8 mouse cellular contexts compared by ENCODE assay signal in genomic region chr4:40267681-40268080, GRCm38 (mm10). TPM values are rescaled to one million over a fixed set of nuclear protein-coding genes. Genes with fewer than 3 reads are reported as not detected.
DNase-seq lines count a peak whose midpoint lies in the region; ATAC-seq and TF ChIP-seq lines count a peak whose summit lies in the region.

No protein-coding gene starts in this region.

- H3K4me2 ChIP-seq in forebrain, embryonic 15.5 days (replicated peaks), result peak overlapping the region; percentile 82
- peak overlapping the region; percentile 94 for H3K4me2 ChIP-seq in midbrain, embryonic 14.5 days (ENCODE audit: low read length)

- no peaks in the 10 kb centered on the region for H3K4me1 ChIP-seq in ES-Bruce4 (ENCODE audit: control insufficient read depth, insufficient read depth, low read length)
- H3K4me1 ChIP-seq in forebrain, embryonic 15.5 days, result peaks cover 32% of the 10 kb centered on the region
- peaks cover 14% of the 10 kb centered on the region for H3K4me1 ChIP-seq in midbrain, embryonic 14.5 days (ENCODE audit: control insufficient read depth, insufficient read depth, low read length)

- H3K27ac ChIP-seq in ES-Bruce4 (ENCODE audit: insufficient read depth, low read length), result no peak overlapping the region
- H3K27ac ChIP-seq in forebrain, embryonic 15.5 days (replicated peaks), result peak overlapping the region; percentile 98
- peak overlapping the region; percentile 93 for H3K27ac ChIP-seq in midbrain, embryonic 14.5 days (replicated peaks; ENCODE audit: low read depth, low read length)

- ATAC-seq in forebrain, embryonic 15.5 days (replicated peaks), result no peak; the same call in 1 of the 2 replicates
- ATAC-seq in midbrain, embryonic 14.5 days (ENCODE audit: low FRiP score, low TSS enrichment), result no peak

- H3K27me3 ChIP-seq in ES-Bruce4 (ENCODE audit: control insufficient read depth, insufficient read depth, low read length, poor library complexity, severe bottlenecking), result no peaks in the 10 kb centered on the region
- no peaks in the 10 kb centered on the region for H3K27me3 ChIP-seq in forebrain, embryonic 15.5 days
- H3K27me3 ChIP-seq in midbrain, embryonic 14.5 days (ENCODE audit: control insufficient read depth, insufficient read depth, low read length), result no peaks in the 10 kb centered on the region

- no peaks in the 10 kb centered on the region for H3K9me3 ChIP-seq in ES-Bruce4 (replicated peaks; ENCODE audit: control insufficient read depth, insufficient read depth, low read length, poor library complexity, severe bottlenecking)
- no peaks in the 10 kb centered on the region for H3K9me3 ChIP-seq in forebrain, embryonic 15.5 days
- no peaks in the 10 kb centered on the region for H3K9me3 ChIP-seq in midbrain, embryonic 14.5 days (ENCODE audit: control insufficient read depth, low read length)

- 72% methylated on average over 7 of the region's 7 CpGs for WGBS in forebrain, embryonic 15.5 days
- 67% methylated on average over 7 of the region's 7 CpGs for WGBS in midbrain, embryonic 14.5 days

- peaks cover 31% of the 10 kb centered on the region for H3K36me3 ChIP-seq in ES-Bruce4 (ENCODE audit: control insufficient read depth, insufficient read depth, low read length, poor library complexity, severe bottlenecking)
- peaks cover 11% of the 10 kb centered on the region for H3K36me3 ChIP-seq in forebrain, embryonic 15.5 days
- H3K36me3 ChIP-seq in midbrain, embryonic 14.5 days (ENCODE audit: control insufficient read depth, insufficient read depth, low read length), result peaks cover 24% of the 10 kb centered on the region

- TF ChIP-seq EP300 in ES-Bruce4 (IDR thresholded peaks at IDR 0.05; ENCODE audit: insufficient read depth, low read depth, low read length), result no peak

- no peak for TF ChIP-seq CTCF in ES-Bruce4 (IDR thresholded peaks at IDR 0.05; ENCODE audit: low read depth, low read length)

- no peak for TF ChIP-seq POLR2A in ES-Bruce4 (IDR thresholded peaks at IDR 0.05; ENCODE audit: insufficient read depth, low read length)

- peak overlapping the region; percentile 98 for H3K9ac ChIP-seq in ES-Bruce4 (ENCODE audit: low read depth, poor library complexity, severe bottlenecking)
- peak overlapping the region; percentile 77 for H3K9ac ChIP-seq in forebrain, embryonic 15.5 days (replicated peaks)
- peak overlapping the region; percentile 82 for H3K9ac ChIP-seq in midbrain, embryonic 14.5 days (replicated peaks; ENCODE audit: low read length)

- peak; percentile 11 for DNase-seq in cerebellum, adult 11 months
- no peak for DNase-seq in cerebellum, postnatal 36 days
- DNase-seq in kidney, postnatal 36 days, result peak; percentile 60 to 74
- no peak for DNase-seq in midbrain, embryonic 14.5 days
- no peak for DNase-seq in thymus, postnatal 4 days
- no peak for DNase-seq in cerebellum, adult 9-10 months

- peak overlapping the region; percentile 96 for H3K4me3 ChIP-seq in ES-Bruce4 (ENCODE audit: low read depth, low read length)
- H3K4me3 ChIP-seq in forebrain, embryonic 15.5 days, result peak overlapping the region; percentile 74
- H3K4me3 ChIP-seq in midbrain, embryonic 14.5 days (replicated peaks; ENCODE audit: low read depth, low read length), result peak overlapping the region; percentile 85

RNA-seq across cellular contexts. Expression of gene Smim27, which starts 1.7 kb away (rescaled TPM):
- 4.4 and 4.5 TPM in 2 replicates for polyA plus RNA-seq in ES-Bruce4 (2011; ENCODE audit: insufficient read depth, insufficient read length, low read depth, missing spikeins)
- polyA plus RNA-seq in forebrain, embryonic 15.5 days (2015; fragmentation: Nextera tagmentation; extraction: Ambion mirVana), result 16.9 and 17.9 TPM in 2 replicates
- polyA plus RNA-seq in midbrain, embryonic 14.5 days (2014; fragmentation: Nextera tagmentation; extraction: Ambion mirVana), result 9.7 and 15.9 TPM in 2 replicates

RNA-seq across cellular contexts. Expression of gene Topors, which starts 2.0 kb away (rescaled TPM):
- polyA plus RNA-seq in ES-Bruce4 (2011; ENCODE audit: insufficient read depth, insufficient read length, low read depth, missing spikeins), result 62.2 and 66.3 TPM in 2 replicates
- polyA plus RNA-seq in forebrain, embryonic 15.5 days (2015; fragmentation: Nextera tagmentation; extraction: Ambion mirVana), result 40.7 and 41.5 TPM in 2 replicates
- 24.3 and 36.2 TPM in 2 replicates for polyA plus RNA-seq in midbrain, embryonic 14.5 days (2014; fragmentation: Nextera tagmentation; extraction: Ambion mirVana)

RNA-seq across cellular contexts. Expression of gene Ndufb6, which starts 11.5 kb away (rescaled TPM):
- 151 and 188 TPM in 2 replicates for polyA plus RNA-seq in ES-Bruce4 (2011; ENCODE audit: insufficient read depth, insufficient read length, low read depth, missing spikeins)
- 286 and 305 TPM in 2 replicates for polyA plus RNA-seq in forebrain, embryonic 15.5 days (2015; fragmentation: Nextera tagmentation; extraction: Ambion mirVana)
- polyA plus RNA-seq in midbrain, embryonic 14.5 days (2014; fragmentation: Nextera tagmentation; extraction: Ambion mirVana), result 271 and 339 TPM in 2 replicates

RNA-seq across cellular contexts. Expression of gene Ddx58, which starts 28.1 kb away (rescaled TPM):
- 43.6 and 45.1 TPM in 2 replicates for polyA plus RNA-seq in ES-Bruce4 (2011; ENCODE audit: insufficient read depth, insufficient read length, low read depth, missing spikeins)
- 2.7 and 3.2 TPM in 2 replicates for polyA plus RNA-seq in forebrain, embryonic 15.5 days (2015; fragmentation: Nextera tagmentation; extraction: Ambion mirVana)
- polyA plus RNA-seq in midbrain, embryonic 14.5 days (2014; fragmentation: Nextera tagmentation; extraction: Ambion mirVana), result 1.9 and 3.7 TPM in 2 replicates

Comparison
In these comparisons a context has a peak if more than half of its experiments do, and no peak if none do; other contexts are left out.
1. DNase-seq: peak in cerebellum, adult 11 months (single experiment) and kidney, postnatal 36 days (2 of 2); none in cerebellum, postnatal 36 days (0 of 2), midbrain, embryonic 14.5 days (single experiment), thymus, postnatal 4 days (single experiment) and cerebellum, adult 9-10 months (single experiment).
2. Peak in every context shown above with its lines, with median percentiles within 50 percentile points of each other: H3K4me3 ChIP-seq and H3K9ac ChIP-seq.